Mouse (Mus musculus): Measurements from ENCODE around the gene Bmp2k. TPM values are rescaled to one million over a fixed set of nuclear protein-coding genes. Genes with fewer than 3 reads are reported as not detected.

Gene Bmp2k
- polyA plus RNA-seq, 1 experiment from 2014 or later, result 8.3 TPM

DNA sequence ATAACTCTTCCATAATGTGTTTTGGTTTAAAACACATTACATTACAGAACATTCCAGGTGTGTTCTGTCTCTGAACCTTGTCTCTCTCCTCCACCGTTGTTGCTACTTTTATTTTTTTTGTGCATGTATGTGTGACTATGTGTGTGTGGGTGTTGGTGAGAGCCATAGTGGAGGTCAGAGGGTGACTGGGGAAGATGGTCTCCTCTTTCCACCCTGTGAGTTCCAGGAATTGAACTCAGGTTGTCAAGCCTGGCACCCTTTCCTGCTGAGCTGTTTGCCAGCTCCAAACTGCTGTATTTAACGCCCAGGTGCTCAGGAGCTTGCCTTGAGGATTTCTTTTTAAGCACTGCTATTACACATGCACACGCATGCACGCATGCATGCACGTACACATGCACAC, 78.7 kb downstream of the Bmp2k start:
- 94% methylated on average over 5 of the region's 5 CpGs for WGBS
- Histone ChIP-seq H3K9me3 (ENCODE audit: control insufficient read depth, low read length) (no peaks in the 10 kb centered on the region), H3K4me3 (ENCODE audit: control insufficient read depth in 1 of 2, insufficient read depth in 1 of 2, low read depth in 1 of 2, low read length in 2 of 2) (no peak overlapping the region), H3K27me3 (ENCODE audit: control insufficient read depth, insufficient read depth, low read length) (no peaks in the 10 kb centered on the region), H3K9ac (ENCODE audit: low read length) (no peak overlapping the region), H3K27ac (replicated peaks in 1 of 2; ENCODE audit: control insufficient read depth in 1 of 2, insufficient read depth in 1 of 2, low read depth in 2 of 2, low read length in 2 of 2) (no peak overlapping the region), H3K4me2 (ENCODE audit: low read length) (no peak overlapping the region), H3K4me1 (ENCODE audit: control insufficient read depth in 2 of 2, insufficient read depth in 2 of 2, low read length in 2 of 2) (peaks cover 0 to 9% of the 10 kb centered on the region in 2 experiments; a peak in 2 of 4 replicates), H3K36me3 (ENCODE audit: control insufficient read depth, insufficient read depth, low read length) (0 out of 2 replicates have a peak, but pooled peaks cover under 1% of the 10 kb centered on the region)
- no peak for ATAC-seq (ENCODE audit: insufficient number of reproducible peaks, insufficient read depth, low FRiP score, low read depth)

DNA sequence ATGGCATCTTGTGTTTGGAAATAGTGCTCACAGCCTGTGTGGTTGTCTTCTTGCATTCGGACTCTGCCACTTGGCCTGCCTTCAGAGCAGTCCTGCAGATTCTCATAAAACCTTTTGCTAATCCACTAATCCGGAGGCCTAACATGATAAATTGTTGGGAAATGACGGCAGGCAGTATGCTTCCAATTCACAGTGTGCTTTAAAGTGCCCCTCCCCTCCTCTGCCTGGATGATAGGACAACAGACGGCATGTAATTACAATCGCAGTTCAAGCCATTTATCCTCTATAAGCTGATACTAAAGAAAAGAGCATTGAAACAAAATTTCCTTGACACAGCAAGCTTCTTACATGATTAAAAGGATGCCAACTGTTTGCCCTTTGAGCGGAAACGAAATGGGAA, 80.2 kb downstream of the Bmp2k start:
- H3K9ac ChIP-seq (ENCODE audit: low read length), result no peak overlapping the region
- H3K4me1 ChIP-seq (ENCODE audit: control insufficient read depth in 2 of 2, insufficient read depth in 2 of 2, low read length in 2 of 2), result peaks cover 0 to 10% of the 10 kb centered on the region in 2 experiments; a peak in 2 of 4 replicates
- H3K27ac ChIP-seq (replicated peaks in 1 of 2; ENCODE audit: control insufficient read depth in 1 of 2, insufficient read depth in 1 of 2, low read depth in 2 of 2, low read length in 2 of 2), result no peak overlapping the region
- no peak overlapping the region for H3K4me2 ChIP-seq (ENCODE audit: low read length)
- H3K36me3 ChIP-seq (ENCODE audit: control insufficient read depth, insufficient read depth, low read length), result no peaks in the 10 kb centered on the region
- 78% methylated on average over 7 of the region's 7 CpGs for WGBS
- no peak for ATAC-seq (ENCODE audit: insufficient number of reproducible peaks, insufficient read depth, low FRiP score, low read depth)
- H3K27me3 ChIP-seq (ENCODE audit: control insufficient read depth, insufficient read depth, low read length), result no peaks in the 10 kb centered on the region
- no peak overlapping the region for H3K4me3 ChIP-seq (ENCODE audit: control insufficient read depth in 1 of 2, insufficient read depth in 1 of 2, low read depth in 1 of 2, low read length in 2 of 2)
- H3K9me3 ChIP-seq (ENCODE audit: control insufficient read depth, low read length), result no peaks in the 10 kb centered on the region

DNA sequence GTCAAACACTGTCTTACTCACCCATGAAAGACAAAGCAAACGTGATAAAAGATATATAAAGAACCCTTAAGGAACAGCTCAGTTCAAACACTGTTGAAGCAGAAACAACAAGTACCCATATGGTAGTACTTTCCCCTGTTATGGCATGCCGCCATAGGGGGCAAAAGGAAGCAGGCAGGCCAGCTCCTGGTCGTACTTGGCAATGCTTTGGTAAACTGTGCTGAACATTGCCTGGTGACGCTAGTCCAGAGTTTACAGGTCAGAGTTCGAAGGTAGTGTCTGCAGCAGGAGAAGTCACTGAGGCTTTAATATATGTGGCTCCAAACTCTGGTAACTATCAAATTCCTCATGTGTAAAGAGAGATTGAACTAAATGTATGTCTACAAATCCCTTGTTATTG, 81.2 kb downstream of the Bmp2k start:
- H3K27ac ChIP-seq (replicated peaks in 1 of 2; ENCODE audit: control insufficient read depth in 1 of 2, insufficient read depth in 1 of 2, low read depth in 2 of 2, low read length in 2 of 2), result no peak overlapping the region
- no peaks in the 10 kb centered on the region for H3K36me3 ChIP-seq (ENCODE audit: control insufficient read depth, insufficient read depth, low read length)
- no peaks in the 10 kb centered on the region for H3K27me3 ChIP-seq (ENCODE audit: control insufficient read depth, insufficient read depth, low read length)
- H3K4me3 ChIP-seq (ENCODE audit: control insufficient read depth in 1 of 2, insufficient read depth in 1 of 2, low read depth in 1 of 2, low read length in 2 of 2), result no peak overlapping the region
- no peak for ATAC-seq (ENCODE audit: insufficient number of reproducible peaks, insufficient read depth, low FRiP score, low read depth)
- H3K4me2 ChIP-seq (ENCODE audit: low read length), result no peak overlapping the region
- 75% methylated on average over 5 of the region's 5 CpGs for WGBS
- no peak overlapping the region for H3K9ac ChIP-seq (ENCODE audit: low read length)
- H3K9me3 ChIP-seq (ENCODE audit: control insufficient read depth, low read length), result no peaks in the 10 kb centered on the region
- peaks cover 0 to 10% of the 10 kb centered on the region in 2 experiments; a peak in 2 of 4 replicates for H3K4me1 ChIP-seq (ENCODE audit: control insufficient read depth in 2 of 2, insufficient read depth in 2 of 2, low read length in 2 of 2)

DNA sequence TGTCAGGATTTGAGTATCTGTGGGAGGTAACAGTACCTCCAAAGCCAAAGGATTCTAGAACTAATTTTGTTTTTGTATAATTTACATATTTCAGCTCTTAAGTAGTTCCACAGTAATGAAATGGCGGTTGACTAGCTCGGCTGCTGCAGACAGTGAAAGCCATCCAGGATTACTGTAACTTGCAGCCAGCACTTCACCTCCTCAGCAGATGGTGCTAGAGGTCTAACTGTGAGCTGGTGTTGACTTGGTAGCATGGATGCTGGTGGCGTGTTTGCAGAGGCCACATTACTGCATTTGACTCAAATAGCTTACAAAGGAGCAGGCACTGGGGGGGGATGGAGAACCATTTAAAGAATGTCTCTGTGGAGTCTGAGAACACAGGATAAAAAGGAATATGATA, 84.0 kb downstream of the Bmp2k start:
- no peak for ATAC-seq (ENCODE audit: insufficient number of reproducible peaks, insufficient read depth, low FRiP score, low read depth)
- WGBS, result 45% methylated on average over 3 of the region's 3 CpGs
- H3K36me3 ChIP-seq (ENCODE audit: control insufficient read depth, insufficient read depth, low read length), result no peaks in the 10 kb centered on the region
- H3K27me3 ChIP-seq (ENCODE audit: control insufficient read depth, insufficient read depth, low read length), result no peaks in the 10 kb centered on the region
- H3K9me3 ChIP-seq (ENCODE audit: control insufficient read depth, low read length), result no peaks in the 10 kb centered on the region
- no peak overlapping the region for H3K9ac ChIP-seq (ENCODE audit: low read length)
- H3K4me3 ChIP-seq (ENCODE audit: control insufficient read depth in 1 of 2, insufficient read depth in 1 of 2, low read depth in 1 of 2, low read length in 2 of 2), result no peak overlapping the region
- no peak overlapping the region for H3K27ac ChIP-seq (replicated peaks in 1 of 2; ENCODE audit: control insufficient read depth in 1 of 2, insufficient read depth in 1 of 2, low read depth in 2 of 2, low read length in 2 of 2)
- H3K4me1 ChIP-seq (ENCODE audit: control insufficient read depth in 2 of 2, insufficient read depth in 2 of 2, low read length in 2 of 2), result peaks cover 0 to 10% of the 10 kb centered on the region in 2 experiments; a peak in 2 of 4 replicates
- no peak overlapping the region for H3K4me2 ChIP-seq (ENCODE audit: low read length)

DNA sequence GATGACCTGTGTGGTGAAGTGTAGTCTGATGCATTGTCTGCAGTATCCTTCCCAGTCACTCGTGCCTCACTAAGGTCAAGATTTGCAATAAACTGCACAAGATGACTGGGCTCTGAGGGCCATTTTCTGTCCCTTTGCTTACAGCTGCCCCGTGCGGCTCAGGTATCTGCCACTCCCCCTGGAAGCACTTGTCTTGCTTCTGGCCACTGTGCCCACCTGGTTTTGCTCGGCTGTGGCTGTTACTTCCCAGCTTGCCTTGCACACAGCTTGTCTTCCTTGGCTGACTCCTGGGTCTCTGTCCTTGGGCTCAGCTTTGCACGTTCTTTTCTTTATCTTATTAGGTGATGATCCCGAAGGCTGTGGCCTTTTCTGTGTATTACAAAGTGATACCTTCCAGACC, 86.2 kb downstream of the Bmp2k start:
- no peaks in the 10 kb centered on the region for H3K9me3 ChIP-seq (ENCODE audit: control insufficient read depth, low read length)
- H3K4me1 ChIP-seq (ENCODE audit: control insufficient read depth in 2 of 2, insufficient read depth in 2 of 2, low read length in 2 of 2), result peaks cover 7 to 14% of the 10 kb centered on the region in 2 experiments
- no peak overlapping the region for H3K4me3 ChIP-seq (ENCODE audit: control insufficient read depth in 1 of 2, insufficient read depth in 1 of 2, low read depth in 1 of 2, low read length in 2 of 2)
- H3K4me2 ChIP-seq (ENCODE audit: low read length), result no peak overlapping the region
- H3K36me3 ChIP-seq (ENCODE audit: control insufficient read depth, insufficient read depth, low read length), result peaks cover 15% of the 10 kb centered on the region
- 67% methylated on average over 6 of the region's 6 CpGs for WGBS
- H3K27ac ChIP-seq (replicated peaks in 1 of 2; ENCODE audit: control insufficient read depth in 1 of 2, insufficient read depth in 1 of 2, low read depth in 2 of 2, low read length in 2 of 2), result no peak overlapping the region
- no peaks in the 10 kb centered on the region for H3K27me3 ChIP-seq (ENCODE audit: control insufficient read depth, insufficient read depth, low read length)
- no peak for ATAC-seq (ENCODE audit: insufficient number of reproducible peaks, insufficient read depth, low FRiP score, low read depth)
- H3K9ac ChIP-seq (ENCODE audit: low read length), result no peak overlapping the region

DNA sequence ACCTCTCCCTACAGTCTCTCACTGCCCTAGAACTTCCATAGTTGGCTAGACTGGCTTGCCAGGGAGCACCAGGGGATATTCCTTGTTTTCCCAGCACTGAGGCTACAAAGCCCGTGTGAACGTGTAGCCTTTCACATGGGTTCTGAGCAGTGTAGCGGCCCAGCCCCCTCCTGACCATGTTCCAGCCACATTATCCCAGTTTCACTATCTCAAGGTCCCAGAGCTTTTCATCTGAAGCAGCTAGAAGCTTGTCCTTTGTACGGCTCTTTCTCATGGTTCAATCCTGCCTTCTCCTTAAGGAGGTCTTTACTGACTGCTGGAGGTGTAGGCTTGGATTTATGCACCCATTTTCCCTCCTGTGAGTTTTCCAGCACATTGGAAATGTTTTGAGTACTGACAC, 87.1 kb downstream of the Bmp2k start:
- ATAC-seq (ENCODE audit: insufficient number of reproducible peaks, insufficient read depth, low FRiP score, low read depth), result no peak
- peaks cover 22% of the 10 kb centered on the region for H3K36me3 ChIP-seq (ENCODE audit: control insufficient read depth, insufficient read depth, low read length)
- no peak overlapping the region for H3K4me2 ChIP-seq (ENCODE audit: low read length)
- no peak overlapping the region for H3K4me3 ChIP-seq (ENCODE audit: control insufficient read depth in 1 of 2, insufficient read depth in 1 of 2, low read depth in 1 of 2, low read length in 2 of 2)
- no peak overlapping the region for H3K27ac ChIP-seq (replicated peaks in 1 of 2; ENCODE audit: control insufficient read depth in 1 of 2, insufficient read depth in 1 of 2, low read depth in 2 of 2, low read length in 2 of 2)
- no peaks in the 10 kb centered on the region for H3K27me3 ChIP-seq (ENCODE audit: control insufficient read depth, insufficient read depth, low read length)
- WGBS, result 79% methylated on average over 4 of the region's 4 CpGs
- peaks cover 7 to 13% of the 10 kb centered on the region in 2 experiments for H3K4me1 ChIP-seq (ENCODE audit: control insufficient read depth in 2 of 2, insufficient read depth in 2 of 2, low read length in 2 of 2)
- no peaks in the 10 kb centered on the region for H3K9me3 ChIP-seq (ENCODE audit: control insufficient read depth, low read length)
- H3K9ac ChIP-seq (ENCODE audit: low read length), result no peak overlapping the region

DNA sequence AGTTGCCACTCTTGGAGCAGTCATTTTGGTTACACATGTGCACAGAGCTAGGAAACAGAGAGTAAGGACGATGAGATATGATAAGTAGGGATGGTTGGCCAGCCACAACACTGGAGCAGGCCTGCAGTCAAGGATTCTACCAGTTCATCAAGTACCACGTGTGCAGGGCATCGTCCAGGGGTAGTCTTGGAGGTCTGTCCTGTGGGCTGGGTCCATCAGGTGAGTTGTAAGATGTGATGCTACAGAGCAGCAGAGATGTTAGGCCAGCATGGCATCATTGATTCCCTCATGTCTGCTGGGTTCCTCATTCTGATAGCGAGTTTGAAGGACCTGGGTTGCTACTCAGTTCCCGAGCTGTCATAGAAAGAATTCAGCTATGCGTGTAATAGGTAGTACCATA, 87.6 kb downstream of the Bmp2k start:
- Histone ChIP-seq H3K4me3 (ENCODE audit: control insufficient read depth in 1 of 2, insufficient read depth in 1 of 2, low read depth in 1 of 2, low read length in 2 of 2) (no peak overlapping the region), H3K9ac (ENCODE audit: low read length) (no peak overlapping the region), H3K27me3 (ENCODE audit: control insufficient read depth, insufficient read depth, low read length) (no peaks in the 10 kb centered on the region), H3K4me1 (ENCODE audit: control insufficient read depth in 2 of 2, insufficient read depth in 2 of 2, low read length in 2 of 2) (peaks cover 7 to 9% of the 10 kb centered on the region in 2 experiments; a peak in 3 of 4 replicates), H3K27ac (replicated peaks in 1 of 2; ENCODE audit: control insufficient read depth in 1 of 2, insufficient read depth in 1 of 2, low read depth in 2 of 2, low read length in 2 of 2) (no peak overlapping the region), H3K4me2 (ENCODE audit: low read length) (no peak overlapping the region), H3K36me3 (ENCODE audit: control insufficient read depth, insufficient read depth, low read length) (peaks cover 22% of the 10 kb centered on the region), H3K9me3 (ENCODE audit: control insufficient read depth, low read length) (no peaks in the 10 kb centered on the region)
- ATAC-seq (ENCODE audit: insufficient number of reproducible peaks, insufficient read depth, low FRiP score, low read depth), result no peak
- WGBS, result 87% methylated on average over 6 of the region's 6 CpGs

DNA sequence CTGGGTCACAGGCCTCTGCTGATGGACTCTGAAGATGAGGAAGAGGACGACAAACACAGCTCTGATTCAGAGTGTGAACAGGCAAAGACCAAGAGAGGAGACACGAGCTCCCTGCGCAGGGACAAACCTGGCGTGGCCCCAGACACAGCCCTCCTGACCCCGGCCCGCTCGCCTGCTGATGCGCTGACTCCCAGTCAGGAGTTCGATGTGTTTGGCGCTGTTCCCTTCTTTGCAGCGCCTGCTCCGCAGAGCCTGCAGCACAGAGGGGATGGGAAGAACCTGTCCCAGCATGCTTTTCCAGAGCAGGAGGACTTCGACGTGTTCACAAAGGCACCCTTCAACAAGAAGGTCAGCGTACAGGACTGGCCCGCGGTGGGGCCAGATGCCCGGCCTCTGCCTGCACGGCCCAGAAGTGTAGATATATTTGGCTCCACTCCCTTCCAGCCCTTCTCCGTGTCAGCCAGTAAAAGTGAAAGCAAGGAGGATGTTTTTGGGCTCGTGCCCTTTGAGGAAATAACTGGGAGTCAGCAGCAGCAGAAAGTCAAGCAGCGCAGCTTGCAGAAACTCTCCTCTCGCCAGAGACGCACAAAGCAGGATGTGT, 89.6 kb downstream of the Bmp2k start:
- Histone ChIP-seq H3K4me2 (ENCODE audit: low read length) (peak overlapping the region; percentile 29), H3K36me3 (ENCODE audit: control insufficient read depth, insufficient read depth, low read length) (peaks cover 22% of the 10 kb centered on the region), H3K9ac (ENCODE audit: low read length) (no peak overlapping the region), H3K27me3 (ENCODE audit: control insufficient read depth, insufficient read depth, low read length) (no peaks in the 10 kb centered on the region), H3K9me3 (ENCODE audit: control insufficient read depth, low read length) (no peaks in the 10 kb centered on the region), H3K27ac (replicated peaks in 1 of 2; ENCODE audit: control insufficient read depth in 1 of 2, insufficient read depth in 1 of 2, low read depth in 2 of 2, low read length in 2 of 2) (peak overlapping the region in 1 of 2 experiments; percentile 34; a peak in 3 of 4 replicates), H3K4me3 (ENCODE audit: control insufficient read depth in 1 of 2, insufficient read depth in 1 of 2, low read depth in 1 of 2, low read length in 2 of 2) (0 out of 4 replicates have a peak overlapping the region, but pooled peaks of 1 of the 2 experiments have one; percentile 2), H3K4me1 (ENCODE audit: control insufficient read depth in 2 of 2, insufficient read depth in 2 of 2, low read length in 2 of 2) (peaks cover 4 to 7% of the 10 kb centered on the region in 2 experiments; a peak in 3 of 4 replicates)
- ATAC-seq (ENCODE audit: insufficient number of reproducible peaks, insufficient read depth, low FRiP score, low read depth), result peak; percentile 31; the same call in 1 of the 2 replicates
- 70% methylated on average over 24 of the region's 24 CpGs for WGBS
